Mouse (Mus musculus): Measurements from ENCODE around the gene Cks1brt. TPM values are rescaled to one million over a fixed set of nuclear protein-coding genes. Genes with fewer than 3 reads are reported as not detected.

Cks1brt gene
- not detected in 2 replicates for polyA plus RNA-seq (2021; fragmentation: Nextera tagmentation)
- long read RNA-seq, experiment 1 = 0 reads
- long read RNA-seq, experiment 2 = 0 reads

DNA sequence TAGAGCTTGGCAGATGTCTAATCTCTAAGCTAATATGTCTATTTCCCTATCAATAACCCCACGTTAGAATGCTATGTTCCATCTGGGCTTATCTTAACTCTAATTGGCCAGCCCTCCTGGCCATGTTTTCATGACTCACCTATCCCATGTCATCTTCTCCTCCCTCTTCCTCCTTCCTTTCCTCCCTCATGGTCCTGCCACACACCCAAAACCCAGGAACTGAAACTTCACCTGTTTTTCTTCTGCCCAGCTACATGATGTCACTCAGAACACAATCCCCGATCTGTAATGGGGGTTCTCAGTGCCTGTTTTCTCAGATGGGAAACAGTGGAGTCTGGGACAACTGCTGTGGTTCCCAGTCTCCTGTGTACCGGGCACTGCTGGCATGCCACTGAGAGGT, at the start of gene Cks1brt:
TSS of gene Cks1brt (plus strand) at position 301 of the 400 bp plus-strand sequence.

DNA sequence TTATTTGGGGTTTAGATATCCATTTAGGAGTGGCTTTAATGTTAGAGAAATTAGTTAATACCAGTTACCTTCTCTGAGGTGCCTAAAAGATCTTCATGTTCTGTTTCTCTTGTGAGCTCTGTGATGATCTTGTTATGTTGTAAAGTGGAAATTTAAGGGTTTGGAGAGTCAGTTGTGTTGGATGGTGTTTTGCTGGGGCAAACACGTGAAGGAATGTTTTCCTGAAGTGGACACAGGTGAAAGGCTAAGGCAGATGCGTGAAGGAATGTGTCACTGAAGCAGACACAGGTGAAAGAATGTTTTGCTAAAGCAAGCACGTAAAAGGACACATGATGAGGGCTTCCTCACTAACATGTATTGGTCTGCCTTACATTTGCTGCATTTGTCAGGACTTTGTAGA, 28.7 kb upstream of the Cks1brt start, which contains the start of gene Zfp791:
TSS of gene Zfp791 (minus strand) at position 101 of the 400 bp plus-strand sequence.

Other genes with a start within 250 kb of the Cks1brt start
- gene Klf1, start 250.0 kb upstream of the Cks1brt start, polyA plus RNA-seq (2021; fragmentation: Nextera tagmentation) = 0.12 and 0.31 TPM in 2 replicates
- 4.7 and 4.8 TPM in 2 replicates for gene Dnase2a, start 243.4 kb upstream of the Cks1brt start, polyA plus RNA-seq (2021; fragmentation: Nextera tagmentation)
- 9.3 and 21.9 TPM in 2 replicates for gene Mast1, start 214.6 kb upstream of the Cks1brt start, polyA plus RNA-seq (2021; fragmentation: Nextera tagmentation)
- gene Rtbdn, start 204.9 kb upstream of the Cks1brt start, polyA plus RNA-seq (2021; fragmentation: Nextera tagmentation) = 0.22 and 0.26 TPM in 2 replicates
- gene Gm49661, start 182.5 kb upstream of the Cks1brt start, polyA plus RNA-seq (2021; fragmentation: Nextera tagmentation) = not detected in 2 replicates
- 606 and 755 TPM in 2 replicates for gene Prdx2, start 182.3 kb upstream of the Cks1brt start, polyA plus RNA-seq (2021; fragmentation: Nextera tagmentation)
- 49.5 and 54.5 TPM in 2 replicates for gene Rnaseh2a, start 182.2 kb upstream of the Cks1brt start, polyA plus RNA-seq (2021; fragmentation: Nextera tagmentation)
- 127 and 330 TPM in 2 replicates for gene Junb, start 173.2 kb upstream of the Cks1brt start, polyA plus RNA-seq (2021; fragmentation: Nextera tagmentation)
- 4.2 and 6.7 TPM in 2 replicates for gene Hook2, start 161.3 kb upstream of the Cks1brt start, polyA plus RNA-seq (2021; fragmentation: Nextera tagmentation)
- gene Best2, start 137.4 kb upstream of the Cks1brt start, polyA plus RNA-seq (2021; fragmentation: Nextera tagmentation) = not detected in 2 replicates
- gene Asna1, start 126.6 kb upstream of the Cks1brt start, polyA plus RNA-seq (2021; fragmentation: Nextera tagmentation) = 30.3 and 93.5 TPM in 2 replicates
- 31.7 and 158 TPM in 2 replicates for gene Trir, start 125.1 kb upstream of the Cks1brt start, polyA plus RNA-seq (2021; fragmentation: Nextera tagmentation)
- 25.2 and 34.4 TPM in 2 replicates for gene Tnpo2, start 115.0 kb upstream of the Cks1brt start, polyA plus RNA-seq (2021; fragmentation: Nextera tagmentation)
- gene Fbxw9, start 91.9 kb upstream of the Cks1brt start, polyA plus RNA-seq (2021; fragmentation: Nextera tagmentation) = 12.5 and 21.0 TPM in 2 replicates
- gene Gm5741, start 83.9 kb upstream of the Cks1brt start, polyA plus RNA-seq (2021; fragmentation: Nextera tagmentation) = not detected in 2 replicates
- gene Dhps, start 80.2 kb upstream of the Cks1brt start, polyA plus RNA-seq (2021; fragmentation: Nextera tagmentation) = 72.9 and 74.5 TPM in 2 replicates
- 114 and 122 TPM in 2 replicates for gene Wdr83os, start 71.2 kb upstream of the Cks1brt start, polyA plus RNA-seq (2021; fragmentation: Nextera tagmentation)
- gene Wdr83, start 70.6 kb upstream of the Cks1brt start, polyA plus RNA-seq (2021; fragmentation: Nextera tagmentation) = 30.0 and 38.6 TPM in 2 replicates
- 13.9 and 19.1 TPM in 2 replicates for gene Man2b1, start 68.7 kb upstream of the Cks1brt start, polyA plus RNA-seq (2021; fragmentation: Nextera tagmentation)
- gene Zfp791, start 28.8 kb upstream of the Cks1brt start, polyA plus RNA-seq (2021; fragmentation: Nextera tagmentation) = 1.3 and 1.7 TPM in 2 replicates
- gene Olfr371, start 74.1 kb downstream of the Cks1brt start, polyA plus RNA-seq (2021; fragmentation: Nextera tagmentation) = not detected in 2 replicates
- 44.4 and 46.6 TPM in 2 replicates for gene Orc6, start 147.7 kb downstream of the Cks1brt start, polyA plus RNA-seq (2021; fragmentation: Nextera tagmentation)
- gene Vps35, start 147.9 kb downstream of the Cks1brt start, polyA plus RNA-seq (2021; fragmentation: Nextera tagmentation) = 68.8 and 96.4 TPM in 2 replicates
- 4.3 and 4.9 TPM in 2 replicates for gene Mylk3, start 234.4 kb downstream of the Cks1brt start, polyA plus RNA-seq (2021; fragmentation: Nextera tagmentation)

Measured in left cerebral cortex, adult 6 months (tissue).